Mouse (Mus musculus) megakaryocyte, embryonic 14.5 days (primary cell): Measurements from ENCODE around the gene Pde4c.

ENCODE experiments used
- FLI1 ChIP-seq: IDR thresholded peaks from 2 replicates; pipeline ENCODE4 v1.6.1; 2012; ENCODE audit warnings: low read length, inconsistent platforms, mixed read lengths
- GATA1 ChIP-seq: IDR thresholded peaks from 3 replicates; pipeline ENCODE4 v1.6.1; 2012; ENCODE audit warnings: mixed read lengths, low read length, inconsistent platforms, borderline replicate concordance

DNA sequence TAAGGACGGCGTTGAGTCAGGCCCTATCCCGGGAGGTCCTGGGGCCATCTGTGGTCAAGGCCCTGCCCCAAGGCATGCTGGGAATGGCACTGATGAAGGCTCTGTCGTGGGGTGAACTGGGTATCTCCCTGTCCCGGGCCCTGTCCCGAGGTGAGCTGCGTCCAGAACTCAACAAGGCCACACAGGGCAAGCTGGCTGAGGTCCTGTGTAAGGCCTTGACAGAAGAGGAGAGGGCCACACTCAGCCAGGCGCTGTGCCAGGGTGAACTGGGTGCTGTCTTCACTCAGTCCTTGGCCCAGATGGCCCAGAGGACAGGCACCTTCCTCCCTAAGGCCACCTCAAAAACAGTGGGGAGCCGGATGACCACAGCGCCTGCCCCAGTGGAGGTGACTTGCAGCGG, 12.5 kb upstream of the Pde4c start:
- TF ChIP-seq GATA1 (no peak), FLI1 (no peak)
